ENCODE assay signal across 17 mouse cellular contexts in genomic region chr17:9937211-9937610, GRCm38 (mm10).
"Had no signal": no experiment of that assay in that cellular context is flagged by ENCODE, and none has a peak within 500 bp of the region (broad histone marks: within the 10 kb centered on the region; RNA-seq: fewer than 3 reads in every experiment).

No protein-coding gene starts in this region.

- H3K9ac ChIP-seq: liver, embryonic 14.5 days; lung, embryonic 14.5 days; midbrain, embryonic 12.5 days; neural tube, embryonic 13.5 days; neural tube, embryonic 15.5 days had no signal

- H3K4me3 ChIP-seq: midbrain, embryonic 12.5 days; myocyte; neural tube, embryonic 13.5 days; neural tube, embryonic 15.5 days had no signal

- H3K4me2 ChIP-seq: lung, embryonic 14.5 days; midbrain, embryonic 12.5 days; neural tube, embryonic 13.5 days; neural tube, embryonic 15.5 days had no signal

- DNase-seq: lung, adult 18-20 months; lung, embryonic 14.5 days; lung, postnatal 10 days; lung, postnatal 4 days; midbrain, embryonic 14.5 days; right cerebral cortex, adult 18-20 months; right cerebral cortex, postnatal 25 days; right cerebral cortex, postnatal 4 days; spleen, adult 18-20 months; thymus, adult 18-20 months; thymus, postnatal 25 days; thymus, postnatal 4 days had no signal

- H3K27ac ChIP-seq: liver, embryonic 14.5 days; midbrain, embryonic 12.5 days; neural tube, embryonic 13.5 days; neural tube, embryonic 15.5 days had no signal

- H3K27me3 ChIP-seq: neural tube, embryonic 13.5 days; neural tube, embryonic 15.5 days had no signal

- H3K36me3 ChIP-seq: midbrain, embryonic 12.5 days; neural tube, embryonic 13.5 days; neural tube, embryonic 15.5 days had no signal

- H3K9me3 ChIP-seq: neural tube, embryonic 13.5 days had no signal
